Mouse (Mus musculus): ENCODE results near the gene Agbl5.

The Agbl5 gene

DNA sequence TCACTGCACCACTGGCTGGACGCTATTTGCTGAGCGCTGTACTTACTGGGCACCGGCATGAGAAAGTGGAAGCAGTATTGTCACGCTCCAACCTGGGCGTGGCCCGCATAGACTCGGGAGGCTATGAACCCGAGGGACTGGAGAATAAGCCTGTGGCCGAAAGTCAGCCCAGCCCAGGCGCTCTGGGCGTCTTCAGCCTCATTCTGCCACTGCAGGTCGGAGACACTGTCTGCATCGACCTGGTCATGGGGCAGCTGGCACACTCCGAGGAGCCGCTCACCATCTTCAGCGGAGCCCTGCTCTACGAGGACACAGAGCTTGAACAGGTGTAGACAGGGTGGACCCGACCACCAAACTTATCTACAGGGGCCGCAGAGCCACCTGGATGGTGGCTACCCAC lies 32.1 kb downstream of the Agbl5 start:
- DNase-seq (ENCODE audit: low spot score): no peak

- DNase-seq (ENCODE audit: low spot score): peak; percentile 80
Measured at GRCm38 (mm10) chr5:30921256-30922033, 33.0 kb downstream of the Agbl5 start, which contains the start of gene Khk. Gene Khk, plus strand, starts transcription at chr5:30921431.

- DNase-seq (ENCODE audit: low spot score): no peak
Measured at GRCm38 (mm10) chr5:30922581-30923041, 34.1 kb downstream of the Agbl5 start.

DNA sequence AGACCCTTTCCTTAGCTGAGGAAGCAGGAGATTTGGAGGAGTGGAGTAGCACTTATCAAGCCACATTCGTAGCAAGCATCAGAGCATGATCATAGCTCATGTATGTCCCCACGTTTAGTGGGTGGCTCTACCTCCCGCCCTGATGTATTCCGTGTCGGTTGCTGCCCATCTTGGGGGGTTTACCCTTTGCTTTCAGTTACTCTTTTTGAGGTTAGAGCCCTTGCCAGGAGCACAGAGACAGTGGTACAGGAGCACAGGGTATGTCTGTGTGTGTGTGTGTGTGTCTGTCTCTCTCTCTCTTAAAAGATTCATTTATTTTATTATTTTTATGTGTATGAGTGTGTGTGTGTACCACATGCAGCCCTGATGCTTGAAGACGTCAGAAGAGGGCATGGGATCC lies 34.6 kb downstream of the Agbl5 start:
- no peak for DNase-seq (ENCODE audit: low spot score)

- no peak for DNase-seq (ENCODE audit: low spot score)
Measured at GRCm38 (mm10) chr5:30924614-30925013, 36.1 kb downstream of the Agbl5 start.

- DNase-seq (ENCODE audit: low spot score): no peak
Measured at GRCm38 (mm10) chr5:30925217-30925616, 36.7 kb downstream of the Agbl5 start.

DNA sequence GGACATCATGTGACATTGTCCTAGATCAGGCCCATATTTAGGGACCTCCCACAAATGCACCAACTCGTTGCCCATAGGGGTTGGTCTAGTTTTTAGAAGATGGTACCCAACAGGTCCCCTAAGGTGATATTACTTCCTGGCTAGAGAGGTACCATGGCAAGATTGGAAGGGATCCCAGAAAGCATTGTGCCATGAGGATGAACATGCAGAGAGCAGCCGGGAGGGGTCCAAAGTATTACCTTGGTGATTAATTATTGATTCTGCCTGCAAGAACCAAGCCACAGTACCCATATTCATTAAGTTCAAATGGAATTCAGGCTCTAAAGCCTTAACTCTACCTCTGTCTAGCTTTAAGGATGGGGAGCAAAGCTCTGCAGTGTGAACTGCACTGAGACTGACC lies 37.6 kb downstream of the Agbl5 start:
- DNase-seq (ENCODE audit: low spot score): no peak

GRCm38 (mm10) chr5:30927945-30928529 lies 39.5 kb downstream of the Agbl5 start:
- no peak for DNase-seq (ENCODE audit: low spot score)

GRCm38 (mm10) chr5:30930121-30930520 lies 41.6 kb downstream of the Agbl5 start:
- no peak for DNase-seq (ENCODE audit: low spot score)

DNA sequence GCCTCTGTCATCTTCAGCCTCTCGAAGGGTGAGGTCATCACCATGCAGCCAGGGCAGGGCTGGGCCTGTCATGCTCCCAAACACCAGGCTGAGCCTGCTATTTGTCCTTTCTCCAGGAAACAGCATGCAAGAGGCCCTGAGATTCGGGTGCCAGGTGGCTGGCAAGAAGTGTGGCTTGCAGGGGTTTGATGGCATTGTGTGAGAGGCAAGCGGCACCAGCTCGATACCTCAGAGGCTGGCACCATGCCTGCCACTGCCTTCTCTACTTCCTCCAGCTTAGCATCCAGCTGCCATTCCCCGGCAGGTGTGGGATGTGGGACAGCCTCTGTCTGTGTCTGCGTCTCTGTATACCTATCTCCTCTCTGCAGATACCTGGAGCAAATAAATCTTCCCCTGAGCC lies 42.4 kb downstream of the Agbl5 start:
- no peak for DNase-seq (ENCODE audit: low spot score)

GRCm38 (mm10) chr5:30931378-30931777 lies 42.9 kb downstream of the Agbl5 start:
- DNase-seq (ENCODE audit: low spot score): no peak

- DNase-seq (ENCODE audit: low spot score): no peak
Measured at GRCm38 (mm10) chr5:30933705-30934104, 45.2 kb downstream of the Agbl5 start.

- DNase-seq (ENCODE audit: low spot score): no peak
Measured at GRCm38 (mm10) chr5:30934725-30935461, 46.4 kb downstream of the Agbl5 start.

GRCm38 (mm10) chr5:30943004-30943403 lies 54.5 kb downstream of the Agbl5 start:
- DNase-seq (ENCODE audit: low spot score): no peak

GRCm38 (mm10) chr5:30944344-30944743 lies 55.9 kb downstream of the Agbl5 start:
- no peak for DNase-seq (ENCODE audit: low spot score)

DNA sequence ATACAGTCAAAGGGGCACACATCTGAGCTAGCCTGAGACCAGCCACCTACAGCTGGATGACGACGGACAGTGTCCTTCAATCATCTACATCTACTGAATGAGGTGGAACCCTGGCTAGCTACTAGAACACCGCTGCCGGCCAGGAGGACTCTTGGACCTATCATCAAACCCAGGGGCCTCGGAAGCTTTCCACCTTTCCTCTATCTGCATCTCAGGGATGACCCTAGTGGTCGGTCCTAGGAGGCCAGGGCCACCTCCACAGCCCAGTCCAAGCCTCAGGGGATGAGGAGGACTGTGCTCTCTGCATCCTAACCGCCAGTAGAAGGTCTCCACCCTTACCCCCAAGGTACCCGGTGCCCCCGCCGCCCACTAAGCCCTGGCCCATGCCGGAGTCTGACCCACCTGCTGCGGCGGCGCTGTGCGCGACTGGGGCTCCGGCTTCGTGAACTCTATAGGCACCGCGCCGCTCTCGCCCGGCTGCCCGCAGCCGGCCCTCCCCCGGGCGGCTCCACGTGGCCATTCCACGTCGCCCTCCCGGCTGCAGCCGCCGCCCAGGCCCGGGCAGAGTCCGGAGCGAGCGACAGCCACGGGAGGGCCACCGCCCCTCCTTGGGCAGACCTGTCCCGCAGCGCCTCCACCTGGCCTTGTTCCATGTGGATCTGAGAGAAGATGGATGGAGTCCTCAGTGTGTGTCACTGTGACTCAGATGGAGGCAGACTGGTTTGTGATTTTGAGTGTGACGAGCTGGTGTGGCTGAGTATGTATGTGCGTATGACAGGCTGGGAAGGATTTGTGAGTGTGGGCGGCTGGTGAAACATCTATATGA lies 56.7 kb downstream of the Agbl5 start, which contains the start of gene Cgref1:
Gene Cgref1, minus strand, starts transcription at position 636 of the 826 bp plus-strand sequence.
- DNase-seq (ENCODE audit: low spot score): peak; percentile 33

DNA sequence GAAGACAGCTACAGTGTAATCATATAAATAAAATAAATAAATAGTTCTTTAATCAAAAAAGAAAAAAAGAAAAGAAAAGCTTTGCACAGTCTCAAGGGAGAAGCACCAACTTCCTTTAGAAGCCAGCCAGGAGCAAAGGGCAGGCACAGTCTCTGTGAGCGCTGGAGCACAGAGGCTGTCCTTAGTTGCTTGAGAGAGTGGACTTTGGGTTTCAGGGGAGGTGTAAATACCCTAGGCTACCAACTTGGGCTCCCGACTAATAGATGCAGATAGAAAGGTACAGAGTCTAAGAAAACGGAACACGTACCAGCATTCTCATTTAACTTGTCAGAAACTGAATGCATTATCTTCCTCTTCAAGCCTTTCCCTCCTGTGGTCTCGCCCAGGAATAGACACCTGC lies 60.1 kb downstream of the Agbl5 start:
- no peak for DNase-seq (ENCODE audit: low spot score)

DNA sequence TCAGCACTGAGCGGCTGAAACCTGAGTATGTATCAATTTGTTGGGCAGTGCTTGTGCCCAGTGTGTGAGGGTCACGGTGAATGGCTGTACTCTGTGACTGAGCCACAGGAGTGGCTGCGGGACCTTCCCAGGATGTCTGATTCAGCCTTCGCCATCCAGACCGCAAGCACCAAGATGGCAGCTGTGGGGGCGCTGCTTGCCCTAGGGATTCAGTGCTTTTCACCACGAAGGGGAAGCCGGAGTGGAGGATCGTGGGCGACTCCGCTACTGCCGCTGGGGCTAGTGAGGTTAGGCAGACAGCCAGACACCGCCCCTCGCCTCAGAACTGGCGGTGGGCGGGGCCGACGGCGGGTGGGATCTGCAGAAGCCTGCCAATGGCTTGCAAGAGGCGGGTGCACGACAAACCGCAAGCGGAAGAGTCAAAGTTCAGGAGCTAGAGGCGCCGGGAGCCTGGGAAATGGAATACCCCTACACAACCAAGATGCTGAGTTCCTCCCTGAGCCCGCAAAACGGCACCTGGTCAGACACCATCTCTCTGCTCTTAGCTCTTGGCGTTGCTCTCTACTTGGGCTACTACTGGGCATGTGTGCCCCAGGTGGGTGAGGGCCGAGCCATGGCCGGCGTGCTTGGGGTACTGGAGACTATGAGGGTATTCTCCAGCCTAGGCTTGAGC lies 61.3 kb downstream of the Agbl5 start:
- DNase-seq (ENCODE audit: low spot score): peak; percentile 92

DNA sequence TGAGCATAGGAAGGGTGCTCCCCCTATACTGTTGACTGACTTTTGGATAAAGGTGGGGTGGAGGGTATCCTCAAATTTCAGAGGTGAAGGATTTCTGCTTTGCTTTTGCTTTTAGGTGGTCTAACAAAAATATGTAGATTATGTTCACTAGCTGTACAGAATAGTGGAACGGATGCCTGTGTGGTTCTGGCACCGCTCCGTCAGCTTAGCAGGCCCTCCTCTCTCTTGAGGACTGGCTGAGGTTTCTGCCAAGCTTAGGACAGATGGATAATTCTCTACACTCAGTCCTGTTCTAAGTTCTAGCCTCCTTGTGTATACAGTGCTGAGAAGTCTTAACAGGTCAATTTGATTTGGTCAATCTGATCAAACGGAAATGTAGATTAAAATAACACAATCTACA lies 62.0 kb downstream of the Agbl5 start:
- no peak for DNase-seq (ENCODE audit: low spot score)

DNA sequence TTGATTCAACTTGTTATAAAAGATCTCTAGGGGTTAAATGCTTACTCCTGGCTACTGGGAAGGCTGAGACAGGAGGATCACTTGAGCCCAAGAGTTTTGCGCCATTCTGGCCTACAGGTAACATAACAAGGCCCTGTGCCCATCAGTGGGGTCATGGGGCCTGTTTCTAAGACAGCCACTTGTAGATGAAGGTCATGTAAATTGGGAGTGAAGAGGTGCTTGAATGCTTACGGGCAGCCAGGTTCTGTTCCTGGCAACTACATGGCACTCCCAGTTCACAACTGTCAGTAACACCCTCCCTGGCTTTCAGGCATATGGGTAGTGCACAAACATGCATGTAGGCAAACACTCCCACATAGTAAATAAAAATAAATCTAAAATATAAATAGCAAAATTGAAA lies 62.4 kb downstream of the Agbl5 start:
- DNase-seq (ENCODE audit: low spot score): no peak

GRCm38 (mm10) chr5:30951706-30952105 lies 63.2 kb downstream of the Agbl5 start:
- DNase-seq (ENCODE audit: low spot score): no peak

Data from ovary, adult 18-20 months (tissue).